25 mouse cellular contexts compared by ENCODE assay signal in genomic region chr19:55134521-55134920, GRCm38 (mm10). TPM values are rescaled to one million over a fixed set of nuclear protein-coding genes. Genes with fewer than 3 reads are reported as not detected.
DNase-seq lines count a peak whose midpoint lies in the region; ATAC-seq and TF ChIP-seq lines count a peak whose summit lies in the region.
"Had no signal": no experiment of that assay in that cellular context is flagged by ENCODE, and none has a peak within 500 bp of the region (broad histone marks: within the 10 kb centered on the region; RNA-seq: fewer than 3 reads in every experiment).

No protein-coding gene starts in this region.

- no peak for TF ChIP-seq POLR2A in lung, adult 2 months (IDR thresholded peaks at IDR 0.05; ENCODE audit: borderline replicate concordance, extremely low read depth, low read depth, low read length)

- peaks cover 13% of the 10 kb centered on the region for H3K4me1 ChIP-seq in heart, embryonic 16.5 days (ENCODE audit: control insufficient read depth, insufficient read depth, low read length)
- peaks cover 4% of the 10 kb centered on the region; the same call in 1 of the 2 replicates for H3K4me1 ChIP-seq in heart, embryonic 11.5 days (ENCODE audit: control insufficient read depth, insufficient read depth, low read length)
- H3K4me1 ChIP-seq in lung, embryonic 16.5 days (replicated peaks; ENCODE audit: control insufficient read depth, insufficient read depth, low read length) = peaks cover 21% of the 10 kb centered on the region
- peaks cover 11% of the 10 kb centered on the region for H3K4me1 ChIP-seq in lung, adult 2 months (ENCODE audit: control insufficient read depth, insufficient read depth, low read length)
- H3K4me1 ChIP-seq in midbrain, embryonic 11.5 days (ENCODE audit: control insufficient read depth, insufficient read depth, low read length) = peaks cover 3% of the 10 kb centered on the region; the same call in 1 of the 2 replicates
- H3K4me1 ChIP-seq in midbrain, embryonic 14.5 days (ENCODE audit: control insufficient read depth, insufficient read depth, low read length) = peaks cover 4% of the 10 kb centered on the region; the same call in 1 of the 2 replicates
- H3K4me1 ChIP-seq: forebrain, embryonic 15.5 days had no signal

- no peak overlapping the region for H3K4me2 ChIP-seq in heart, embryonic 16.5 days (ENCODE audit: low read depth, low read length)
- no peak overlapping the region for H3K4me2 ChIP-seq in heart, embryonic 11.5 days
- H3K4me2 ChIP-seq in lung, embryonic 16.5 days (ENCODE audit: low read depth, low read length) = no peak overlapping the region
- no peak overlapping the region for H3K4me2 ChIP-seq in midbrain, embryonic 11.5 days
- no peak overlapping the region for H3K4me2 ChIP-seq in midbrain, embryonic 14.5 days (ENCODE audit: low read length)
- H3K4me2 ChIP-seq: forebrain, embryonic 15.5 days; heart, embryonic 15.5 days; midbrain, embryonic 12.5 days had no signal

- no peaks in the 10 kb centered on the region for H3K36me3 ChIP-seq in heart, embryonic 16.5 days (ENCODE audit: control insufficient read depth, insufficient read depth)
- no peaks in the 10 kb centered on the region for H3K36me3 ChIP-seq in heart, embryonic 11.5 days (ENCODE audit: control insufficient read depth, insufficient read depth, low read length)
- no peaks in the 10 kb centered on the region for H3K36me3 ChIP-seq in lung, embryonic 16.5 days (ENCODE audit: control insufficient read depth, insufficient read depth, low read length)
- no peaks in the 10 kb centered on the region for H3K36me3 ChIP-seq in midbrain, embryonic 11.5 days (ENCODE audit: control insufficient read depth, insufficient read depth, low read length)
- H3K36me3 ChIP-seq in midbrain, embryonic 14.5 days (ENCODE audit: control insufficient read depth, insufficient read depth, low read length) = no peaks in the 10 kb centered on the region
- H3K36me3 ChIP-seq: forebrain, embryonic 15.5 days; heart, embryonic 15.5 days; hindbrain, embryonic 10.5 days; midbrain, embryonic 12.5 days had no signal

- 77% methylated on average over 9 of the region's 9 CpGs for WGBS in heart, embryonic 16.5 days
- WGBS in heart, embryonic 11.5 days (ENCODE audit: insufficient replicate concordance) = 81% methylated on average over 9 of the region's 9 CpGs
- WGBS in lung, embryonic 16.5 days = 63% methylated on average over 9 of the region's 9 CpGs
- WGBS in lung, adult 2 months = 61% methylated on average over 9 of the region's 9 CpGs
- WGBS in midbrain, embryonic 11.5 days = 85% methylated on average over 9 of the region's 9 CpGs
- 80% methylated on average over 9 of the region's 9 CpGs for WGBS in midbrain, embryonic 14.5 days

- no peaks in the 10 kb centered on the region for H3K27me3 ChIP-seq in heart, embryonic 16.5 days (ENCODE audit: control insufficient read depth, insufficient read depth, low read length)
- no peaks in the 10 kb centered on the region for H3K27me3 ChIP-seq in heart, embryonic 11.5 days (ENCODE audit: control insufficient read depth, insufficient read depth, low read length)
- no peaks in the 10 kb centered on the region for H3K27me3 ChIP-seq in lung, embryonic 16.5 days (ENCODE audit: control insufficient read depth, insufficient read depth, low read depth, low read length)
- H3K27me3 ChIP-seq in midbrain, embryonic 11.5 days (ENCODE audit: control insufficient read depth, insufficient read depth, low read length) = no peaks in the 10 kb centered on the region
- no peaks in the 10 kb centered on the region for H3K27me3 ChIP-seq in midbrain, embryonic 14.5 days (ENCODE audit: control insufficient read depth, insufficient read depth, low read length)
- H3K27me3 ChIP-seq: forebrain, embryonic 15.5 days; heart, embryonic 15.5 days; midbrain, embryonic 12.5 days had no signal

- H3K9ac ChIP-seq in heart, embryonic 16.5 days (ENCODE audit: low read length) = no peak overlapping the region
- no peak overlapping the region for H3K9ac ChIP-seq in heart, embryonic 11.5 days (ENCODE audit: low read depth, low read length)
- H3K9ac ChIP-seq in lung, embryonic 16.5 days (ENCODE audit: low read length) = no peak overlapping the region
- no peak overlapping the region for H3K9ac ChIP-seq in midbrain, embryonic 11.5 days (ENCODE audit: low read length)
- H3K9ac ChIP-seq in midbrain, embryonic 14.5 days (replicated peaks; ENCODE audit: low read length) = no peak overlapping the region
- H3K9ac ChIP-seq: forebrain, embryonic 15.5 days; heart, embryonic 15.5 days; liver, postnatal 0 days; midbrain, embryonic 12.5 days had no signal

- H3K27ac ChIP-seq in heart, embryonic 16.5 days (ENCODE audit: low read length) = no peak overlapping the region
- no peak overlapping the region for H3K27ac ChIP-seq in heart, embryonic 11.5 days (ENCODE audit: low read depth, low read length)
- no peak overlapping the region for H3K27ac ChIP-seq in lung, embryonic 16.5 days (ENCODE audit: low read length)
- no peak overlapping the region for H3K27ac ChIP-seq in midbrain, embryonic 11.5 days (ENCODE audit: low read depth, low read length)
- H3K27ac ChIP-seq in midbrain, embryonic 14.5 days (replicated peaks; ENCODE audit: low read depth, low read length) = no peak overlapping the region
- H3K27ac ChIP-seq: forebrain, embryonic 15.5 days; heart, adult 2 months; heart, embryonic 15.5 days; hindbrain, embryonic 10.5 days; kidney, postnatal 0 days; left cerebral cortex, adult 2 months; midbrain, embryonic 12.5 days had no signal

- TF ChIP-seq CTCF in lung, adult 2 months (IDR thresholded peaks at IDR 0.05; ENCODE audit: insufficient read depth, low read length) = no peak

- H3K4me3 ChIP-seq in heart, embryonic 16.5 days (ENCODE audit: low read length) = no peak overlapping the region
- H3K4me3 ChIP-seq in heart, embryonic 11.5 days (ENCODE audit: low read depth, low read length) = no peak overlapping the region
- no peak overlapping the region for H3K4me3 ChIP-seq in lung, embryonic 16.5 days (ENCODE audit: low read length)
- no peak overlapping the region for H3K4me3 ChIP-seq in lung, adult 2 months (replicated peaks; ENCODE audit: extremely low read depth, low read depth, low read length)
- H3K4me3 ChIP-seq in midbrain, embryonic 11.5 days (ENCODE audit: low read depth, low read length) = no peak overlapping the region
- H3K4me3 ChIP-seq in midbrain, embryonic 14.5 days (replicated peaks; ENCODE audit: low read depth, low read length) = no peak overlapping the region
- H3K4me3 ChIP-seq: forebrain, embryonic 15.5 days; heart, adult 2 months; heart, embryonic 15.5 days; hindbrain, embryonic 10.5 days; left cerebral cortex, adult 2 months; midbrain, embryonic 12.5 days had no signal

- 0 out of 2 replicates have a peak, but pooled peaks have one; percentile 38 for ATAC-seq in heart, embryonic 16.5 days (replicated peaks; ENCODE audit: extremely low read depth, insufficient read depth, low FRiP score)
- no peak for ATAC-seq in heart, embryonic 11.5 days (replicated peaks; ENCODE audit: insufficient number of reproducible peaks, low FRiP score, low TSS enrichment)
- peak; percentile 47; the same call in 1 of the 2 replicates for ATAC-seq in lung, embryonic 16.5 days (ENCODE audit: low read depth)
- no peak for ATAC-seq in midbrain, embryonic 11.5 days (ENCODE audit: low FRiP score)
- ATAC-seq in midbrain, embryonic 14.5 days (ENCODE audit: low FRiP score, low TSS enrichment) = no peak
- ATAC-seq: forebrain, embryonic 15.5 days; hindbrain, embryonic 16.5 days; liver, postnatal 0 days had no signal

- H3K9me3 ChIP-seq in heart, embryonic 16.5 days (replicated peaks; ENCODE audit: control insufficient read depth, low read length) = 0 out of 2 replicates have a peak, but pooled peaks cover 2% of the 10 kb centered on the region
- H3K9me3 ChIP-seq in heart, embryonic 11.5 days (replicated peaks; ENCODE audit: control insufficient read depth, low read length) = no peaks in the 10 kb centered on the region
- no peaks in the 10 kb centered on the region for H3K9me3 ChIP-seq in lung, embryonic 16.5 days (ENCODE audit: control insufficient read depth, low read length)
- H3K9me3 ChIP-seq in midbrain, embryonic 11.5 days (ENCODE audit: control insufficient read depth, low read length) = peaks cover 3% of the 10 kb centered on the region; the same call in 1 of the 2 replicates
- no peaks in the 10 kb centered on the region for H3K9me3 ChIP-seq in midbrain, embryonic 14.5 days (ENCODE audit: control insufficient read depth, low read length)
- H3K9me3 ChIP-seq: forebrain, embryonic 15.5 days; heart, embryonic 15.5 days; midbrain, embryonic 12.5 days had no signal

- DNase-seq in lung, adult 2 months = no peak
- peak; percentile 19 for DNase-seq in lung, postnatal 10 days
- no peak for DNase-seq in midbrain, embryonic 11.5 days (ENCODE audit: low spot score, missing footprints)
- DNase-seq in midbrain, embryonic 14.5 days = no peak
- DNase-seq: adrenal gland, postnatal 14 days; cerebellum, adult 2 months; cerebellum, postnatal 25 days; gastrocnemius, postnatal 14 days; heart, adult 2 months; kidney, adult 18-20 months; liver; liver, postnatal 0 days; right cerebral cortex, postnatal 25 days; thymus, postnatal 36 days had no signal

RNA-seq across cellular contexts. Expression of gene Gpam, which starts 7.5 kb away (rescaled TPM):
- 8.8 and 11.8 TPM in 2 replicates for polyA plus RNA-seq in heart, embryonic 16.5 days (2015; fragmentation: Nextera tagmentation; extraction: Ambion mirVana)
- 9.9 and 11.0 TPM in 2 replicates for polyA plus RNA-seq in heart, embryonic 11.5 days (2014; fragmentation: Nextera tagmentation; extraction: Ambion mirVana)
- 37.4 and 37.7 TPM in 2 replicates for polyA plus RNA-seq in lung, embryonic 16.5 days (2015; fragmentation: Nextera tagmentation; extraction: Ambion mirVana)
- 59.0 and 70.8 TPM in 2 replicates for polyA plus RNA-seq in lung, adult 2 months (2012; rRNA removed)
- 23.6 and 27.1 TPM in 2 replicates for polyA plus RNA-seq in midbrain, embryonic 11.5 days (2014; fragmentation: Nextera tagmentation; extraction: Ambion mirVana)
- polyA plus RNA-seq in midbrain, embryonic 14.5 days (2014; fragmentation: Nextera tagmentation; extraction: Ambion mirVana) = 19.3 and 28.7 TPM in 2 replicates

RNA-seq across cellular contexts. Expression of gene Tectb, which starts 46.0 kb away (rescaled TPM):
- not detected in 2 replicates for polyA plus RNA-seq in heart, embryonic 16.5 days (2015; fragmentation: Nextera tagmentation; extraction: Ambion mirVana)
- polyA plus RNA-seq in heart, embryonic 11.5 days (2014; fragmentation: Nextera tagmentation; extraction: Ambion mirVana) = not detected in 2 replicates
- polyA plus RNA-seq in lung, embryonic 16.5 days (2015; fragmentation: Nextera tagmentation; extraction: Ambion mirVana) = 0.30 and 0.48 TPM in 2 replicates
- 0.09 and 0.32 TPM in 2 replicates for polyA plus RNA-seq in lung, adult 2 months (2012; rRNA removed)
- 0.05 TPM in 1 of 2 replicates, not detected in the other for polyA plus RNA-seq in midbrain, embryonic 11.5 days (2014; fragmentation: Nextera tagmentation; extraction: Ambion mirVana)
- polyA plus RNA-seq in midbrain, embryonic 14.5 days (2014; fragmentation: Nextera tagmentation; extraction: Ambion mirVana) = 0.65 and 0.68 TPM in 2 replicates
- polyA plus RNA-seq: heart, embryonic 15.5 days; hindbrain, embryonic 10.5 days; hindbrain, embryonic 16.5 days; spleen, adult 2 months had no signal

Comparison
In these comparisons a context has a peak if more than half of its experiments do, and no peak if none do; other contexts are left out.
1. ATAC-seq: peak in heart, embryonic 16.5 days (single experiment) and lung, embryonic 16.5 days (single experiment); none in heart, embryonic 11.5 days (single experiment), midbrain, embryonic 11.5 days (single experiment) and midbrain, embryonic 14.5 days (single experiment).